Mouse (Mus musculus): ENCODE measurements around the gene Haus5. TPM values are rescaled to one million over a fixed set of nuclear protein-coding genes. Genes with fewer than 3 reads are reported as not detected.

Gene Haus5
- polyA plus RNA-seq, 1 experiment from 2014 or later: 10.0 TPM

DNA sequence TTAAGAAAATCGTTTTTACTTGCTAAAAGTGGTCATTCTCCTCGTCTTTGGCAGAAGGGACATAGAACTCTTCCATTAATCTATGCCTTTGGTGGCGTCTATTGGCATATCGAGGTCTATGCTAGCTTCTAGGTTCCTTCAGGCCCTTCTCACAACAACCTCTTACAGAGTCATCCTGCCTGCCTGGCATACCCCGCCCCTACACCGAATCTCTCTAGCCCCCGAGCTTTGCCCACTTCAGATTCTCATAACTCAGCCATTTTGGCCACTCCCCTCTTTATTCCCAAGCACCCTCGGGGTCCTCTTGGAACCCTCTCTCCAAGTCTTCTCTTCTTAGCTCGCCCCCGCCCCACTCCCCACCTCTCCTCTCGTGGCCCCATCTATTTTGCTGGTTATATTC lies 527 bp upstream of the Haus5 start:
- ATAC-seq: peak; percentile 20
- no peaks in the 10 kb centered on the region for H3K36me3 ChIP-seq (ENCODE audit: insufficient read depth, low read length)
- 6% methylated on average over 11 of the region's 11 CpGs for WGBS
- no peak for DNase-seq (ENCODE audit: low spot score)
- H3K9ac ChIP-seq (replicated peaks; ENCODE audit: low read depth): peak overlapping the region; percentile 50
- no peak for TF ChIP-seq EP300 (IDR thresholded peaks at IDR 0.05)
- no peak for TF ChIP-seq CTCF (IDR thresholded peaks at IDR 0.05)
- H3K27ac ChIP-seq (ENCODE audit: low read length): no peak overlapping the region
- peak overlapping the region; percentile 54 for H3K4me3 ChIP-seq (ENCODE audit: low read depth, low read length)
- H3K27me3 ChIP-seq (replicated peaks; ENCODE audit: insufficient read depth, low read length): no peaks in the 10 kb centered on the region
- peaks cover 3% of the 10 kb centered on the region; the same call in 1 of the 2 replicates for H3K4me1 ChIP-seq (ENCODE audit: insufficient read depth, low read depth, low read length)
- peak overlapping the region; percentile 86 for H3K4me2 ChIP-seq (replicated peaks; ENCODE audit: low read depth, low read length)
- no peaks in the 10 kb centered on the region for H3K9me3 ChIP-seq (ENCODE audit: low read length)

DNA sequence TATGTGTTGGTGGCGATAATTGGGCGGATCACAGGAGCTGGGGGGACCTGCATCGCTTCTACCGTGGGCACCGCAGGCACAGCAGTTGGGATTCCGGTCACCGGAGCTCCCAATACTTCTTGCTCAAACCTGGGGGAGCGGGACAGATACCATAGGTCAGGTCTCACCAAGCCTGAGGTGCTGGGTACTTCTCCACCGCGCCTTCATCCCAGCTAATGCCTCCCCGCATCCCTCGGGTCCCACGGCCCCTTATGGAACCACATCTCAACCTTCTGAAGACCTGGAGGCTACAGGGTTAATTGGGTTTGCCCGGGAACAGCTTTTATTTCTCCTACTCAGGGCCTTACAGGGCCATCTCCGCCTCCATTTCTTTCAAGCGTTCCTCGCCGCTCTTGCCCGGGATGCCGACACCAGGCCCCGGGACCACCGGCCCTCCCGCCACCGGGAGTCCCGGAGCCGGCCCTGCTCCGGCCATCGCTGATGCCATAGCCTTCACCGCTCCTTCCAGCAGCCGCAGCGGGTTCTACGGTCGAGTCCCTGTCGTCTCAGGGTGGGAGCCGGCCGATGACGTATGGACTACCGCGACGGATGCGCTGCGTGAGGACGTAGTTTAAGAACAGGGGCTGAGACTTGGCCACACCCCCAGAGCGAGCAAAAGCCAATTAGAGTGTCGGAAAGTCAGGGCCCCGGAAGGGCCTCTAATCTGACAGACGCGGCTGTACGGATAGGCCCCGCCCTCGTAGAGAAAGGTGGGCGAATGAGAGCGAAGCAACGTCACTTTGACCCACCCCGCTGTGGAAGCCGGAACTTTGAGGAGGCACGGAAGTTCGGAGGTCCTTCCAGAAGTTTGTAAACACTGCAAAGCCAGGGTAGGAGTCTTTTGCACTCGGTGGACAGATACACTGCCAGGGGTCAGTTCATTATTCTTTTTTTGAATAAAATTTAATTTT lies 14.9 kb downstream of the Haus5 start, which contains the start of gene Rbm42:
TSS of gene Rbm42 (minus strand) at position 727 of the 950 bp plus-strand sequence.
- Histone ChIP-seq H3K9me3 (ENCODE audit: low read length) (no peaks in the 10 kb centered on the region), H3K4me2 (replicated peaks; ENCODE audit: low read depth, low read length) (peak within 1 kb of the TSS; percentile 94), H3K4me1 (ENCODE audit: insufficient read depth, low read depth, low read length) (no peaks in the 10 kb centered on the region; the same call in 1 of the 2 replicates), H3K9ac (replicated peaks; ENCODE audit: low read depth) (peak within 1 kb of the TSS; percentile 95), H3K27me3 (replicated peaks; ENCODE audit: insufficient read depth, low read length) (no peaks in the 10 kb centered on the region), H3K36me3 (ENCODE audit: insufficient read depth, low read length) (peaks cover 22% of the 10 kb centered on the region), H3K27ac (ENCODE audit: low read length) (peak within 1 kb of the TSS; percentile 83), H3K4me3 (ENCODE audit: low read depth, low read length) (peak within 1 kb of the TSS; percentile 92)
- peak; percentile 100 for ATAC-seq
- DNase-seq (ENCODE audit: low spot score): peak; percentile 100
- WGBS: 1% methylated on average over 59 of the region's 59 CpGs
- TF ChIP-seq CTCF (IDR thresholded peaks at IDR 0.05) (no peak), EP300 (IDR thresholded peaks at IDR 0.05) (peak; percentile 53; the same call in 1 of the 2 replicates)

DNA sequence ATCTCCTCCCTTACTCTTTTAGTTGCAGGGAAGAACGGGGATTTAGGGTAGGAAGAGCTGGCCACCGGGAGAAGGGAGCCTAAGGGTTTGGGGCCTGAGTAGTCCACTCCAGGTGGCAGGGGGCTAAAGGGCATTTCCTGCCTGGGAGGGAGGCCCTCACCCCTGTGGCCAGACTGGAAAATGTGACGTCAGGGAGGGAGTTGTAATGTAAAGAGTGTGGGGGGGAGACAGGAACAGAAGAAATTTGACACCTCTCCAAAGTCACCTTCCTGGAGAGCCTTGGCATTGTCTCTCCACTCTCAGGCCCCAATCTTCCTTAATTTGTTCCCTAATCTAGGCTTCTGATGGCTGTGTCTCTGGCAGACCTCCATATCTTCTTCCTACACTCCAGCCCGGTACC lies 25.7 kb downstream of the Haus5 start:
- Histone ChIP-seq H3K9me3 (ENCODE audit: low read length) (no peaks in the 10 kb centered on the region), H3K4me3 (ENCODE audit: low read depth, low read length) (no peak overlapping the region), H3K27me3 (replicated peaks; ENCODE audit: insufficient read depth, low read length) (peaks cover 12% of the 10 kb centered on the region), H3K4me2 (replicated peaks; ENCODE audit: low read depth, low read length) (no peak overlapping the region), H3K9ac (replicated peaks; ENCODE audit: low read depth) (no peak overlapping the region), H3K27ac (ENCODE audit: low read length) (no peak overlapping the region), H3K4me1 (ENCODE audit: insufficient read depth, low read depth, low read length) (no peaks in the 10 kb centered on the region), H3K36me3 (ENCODE audit: insufficient read depth, low read length) (peaks cover 30% of the 10 kb centered on the region)
- no peak for ATAC-seq
- TF ChIP-seq EP300 (IDR thresholded peaks at IDR 0.05) (no peak), CTCF (IDR thresholded peaks at IDR 0.05) (no peak)
- 14% methylated on average over 4 of the region's 4 CpGs for WGBS
- no peak for DNase-seq (ENCODE audit: low spot score)

DNA sequence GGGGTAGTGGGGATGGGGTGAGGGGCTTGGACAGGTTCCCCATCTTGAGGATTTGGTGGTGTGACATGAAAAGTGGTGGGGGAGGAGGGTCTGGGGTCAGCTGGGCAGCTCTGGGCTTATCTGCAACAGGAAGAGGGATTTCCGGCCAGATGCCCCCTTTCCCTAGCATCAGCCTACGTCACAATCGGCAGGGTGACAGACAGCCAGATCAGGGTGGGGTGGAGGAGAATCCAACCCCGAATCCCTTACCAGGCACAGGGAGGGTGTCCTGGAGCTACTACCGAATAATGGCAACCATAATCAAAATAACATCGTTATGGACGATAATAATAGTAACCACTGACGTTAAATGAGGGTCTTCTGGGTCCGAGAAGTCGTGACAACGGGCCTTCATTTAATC lies 28.4 kb downstream of the Haus5 start:
- WGBS: 19% methylated on average over 11 of the region's 11 CpGs
- Histone ChIP-seq H3K4me3 (ENCODE audit: low read depth, low read length) (no peak overlapping the region), H3K9ac (replicated peaks; ENCODE audit: low read depth) (no peak overlapping the region), H3K4me2 (replicated peaks; ENCODE audit: low read depth, low read length) (no peak overlapping the region), H3K27me3 (replicated peaks; ENCODE audit: insufficient read depth, low read length) (peaks cover 25% of the 10 kb centered on the region), H3K9me3 (ENCODE audit: low read length) (no peaks in the 10 kb centered on the region), H3K27ac (ENCODE audit: low read length) (no peak overlapping the region), H3K4me1 (ENCODE audit: insufficient read depth, low read depth, low read length) (no peaks in the 10 kb centered on the region), H3K36me3 (ENCODE audit: insufficient read depth, low read length) (peaks cover 6% of the 10 kb centered on the region)
- DNase-seq (ENCODE audit: low spot score) (no peak), ATAC-seq (no peak)
- TF ChIP-seq CTCF (IDR thresholded peaks at IDR 0.05) (no peak), EP300 (IDR thresholded peaks at IDR 0.05) (no peak)

DNA sequence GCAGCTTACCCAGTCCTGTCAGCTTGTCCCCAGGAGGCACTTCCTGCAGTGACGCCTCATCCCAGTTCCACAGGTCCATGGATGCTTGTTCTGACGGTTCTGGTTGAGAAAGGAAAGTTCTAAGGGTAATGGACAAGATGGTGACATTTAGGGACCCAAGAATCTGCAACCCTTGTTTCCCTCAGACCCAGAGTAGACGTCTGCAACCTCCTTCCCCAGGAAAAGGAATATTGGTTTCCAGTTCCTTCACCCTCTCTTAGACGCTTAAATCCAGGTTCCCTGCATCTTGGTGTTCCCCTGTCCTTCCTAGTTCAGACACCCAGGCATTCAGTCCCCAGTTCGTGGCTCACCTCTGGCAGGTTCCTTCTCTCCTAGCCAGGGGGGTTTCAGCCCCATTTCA lies 29.0 kb downstream of the Haus5 start, which contains the start of gene Etv2:
TSS of gene Etv2 (minus strand) at position 101 of the 400 bp plus-strand sequence.
- no peaks in the 10 kb centered on the region; the same call in 1 of the 2 replicates for H3K36me3 ChIP-seq (ENCODE audit: insufficient read depth, low read length)
- 7% methylated on average over 5 of the region's 5 CpGs for WGBS
- no peak within 1 kb of the TSS for H3K27ac ChIP-seq (ENCODE audit: low read length)
- H3K9me3 ChIP-seq (ENCODE audit: low read length): no peaks in the 10 kb centered on the region
- H3K4me1 ChIP-seq (ENCODE audit: insufficient read depth, low read depth, low read length): no peaks in the 10 kb centered on the region
- DNase-seq (ENCODE audit: low spot score) (no peak), ATAC-seq (no peak)
- TF ChIP-seq CTCF (IDR thresholded peaks at IDR 0.05): no peak
- TF ChIP-seq EP300 (IDR thresholded peaks at IDR 0.05): no peak
- peaks cover 25% of the 10 kb centered on the region for H3K27me3 ChIP-seq (replicated peaks; ENCODE audit: insufficient read depth, low read length)
- 0 out of 2 replicates have a peak within 1 kb of the TSS, but pooled peaks have one; percentile 17 for H3K4me2 ChIP-seq (replicated peaks; ENCODE audit: low read depth, low read length)
- no peak within 1 kb of the TSS for H3K9ac ChIP-seq (replicated peaks; ENCODE audit: low read depth)
- H3K4me3 ChIP-seq (ENCODE audit: low read depth, low read length): no peak within 1 kb of the TSS; the same call in 1 of the 2 replicates

DNA sequence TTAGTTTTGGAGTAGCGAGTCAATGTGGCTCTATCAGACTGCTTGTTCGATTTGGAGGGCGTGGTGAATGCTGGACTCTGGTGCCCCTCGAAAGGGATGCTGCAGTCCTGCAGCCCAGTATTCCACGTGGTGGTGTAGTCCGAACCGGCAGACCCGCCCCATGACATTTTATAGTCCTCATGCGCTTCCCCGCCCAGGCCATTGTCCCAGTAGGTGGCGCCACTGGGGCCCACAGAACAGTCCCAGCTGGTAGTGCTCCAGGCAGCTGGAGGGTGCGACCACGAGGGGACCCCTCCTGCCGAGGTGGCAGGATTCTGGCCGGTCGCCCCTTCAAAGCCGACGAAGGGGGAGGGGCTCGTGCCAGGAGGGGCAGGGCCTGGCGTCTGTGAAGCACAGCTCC lies 30.2 kb downstream of the Haus5 start:
- ATAC-seq: peak; percentile 82
- H3K4me3 ChIP-seq (ENCODE audit: low read depth, low read length): no peak overlapping the region
- H3K27ac ChIP-seq (ENCODE audit: low read length): no peak overlapping the region
- no peaks in the 10 kb centered on the region for H3K9me3 ChIP-seq (ENCODE audit: low read length)
- DNase-seq (ENCODE audit: low spot score): peak; percentile 54
- TF ChIP-seq EP300 (IDR thresholded peaks at IDR 0.05) (no peak), CTCF (IDR thresholded peaks at IDR 0.05) (peak; percentile 75)
- WGBS: under 1% methylated on average over 20 of the region's 20 CpGs
- H3K27me3 ChIP-seq (replicated peaks; ENCODE audit: insufficient read depth, low read length): peaks cover 25% of the 10 kb centered on the region
- H3K9ac ChIP-seq (replicated peaks; ENCODE audit: low read depth): no peak overlapping the region
- H3K4me2 ChIP-seq (replicated peaks; ENCODE audit: low read depth, low read length): 0 out of 2 replicates have a peak overlapping the region, but pooled peaks have one; percentile 17
- no peaks in the 10 kb centered on the region for H3K4me1 ChIP-seq (ENCODE audit: insufficient read depth, low read depth, low read length)
- H3K36me3 ChIP-seq (ENCODE audit: insufficient read depth, low read length): no peaks in the 10 kb centered on the region

Measured in lung, postnatal 0 days (tissue).